Mouse (Mus musculus): Measurements from ENCODE around the gene Kcnq1. TPM values are rescaled to one million over a fixed set of nuclear protein-coding genes. Genes with fewer than 3 reads are reported as not detected.

The Kcnq1 gene
- polyA plus RNA-seq, 1 experiment, result 1.2 TPM

DNA sequence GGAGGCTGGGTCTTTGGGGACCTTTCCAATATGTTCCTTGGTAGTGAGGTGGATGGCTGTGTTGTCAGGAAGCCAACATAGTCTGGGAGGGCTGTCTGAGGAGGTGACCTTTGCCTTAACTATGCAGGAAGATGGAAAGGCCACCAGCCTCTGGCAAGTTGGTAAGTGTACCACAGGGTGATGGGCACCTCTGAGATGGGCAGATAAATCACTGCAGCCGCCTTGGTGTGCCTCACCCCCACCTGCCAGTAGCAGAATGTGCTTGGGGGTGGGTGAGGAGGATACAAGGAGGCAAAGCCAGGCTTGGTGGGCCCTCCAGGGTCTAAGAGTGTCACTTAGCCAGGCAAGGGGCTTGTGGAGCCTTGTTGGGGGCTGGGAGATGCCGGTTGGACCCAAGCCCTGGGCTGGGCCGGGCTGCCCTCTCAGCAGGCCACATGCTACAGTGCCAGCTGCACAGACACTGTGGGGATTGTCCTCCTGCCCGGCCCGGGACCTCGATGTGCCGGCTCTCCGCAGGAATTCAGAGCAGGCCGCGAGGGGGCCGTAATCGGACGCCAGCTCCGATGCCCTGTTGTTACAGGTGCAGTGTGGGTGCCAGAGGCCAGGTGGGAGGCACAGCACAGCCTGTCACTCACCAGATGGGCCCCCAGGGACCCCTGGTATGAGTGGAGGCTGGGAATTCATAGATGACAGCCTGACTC is 223.1 kb downstream of the Kcnq1 start:
- no peak for DNase-seq (ENCODE audit: low read depth in 1 of 2, low spot score in 2 of 2)
- Histone ChIP-seq H3K27ac (ENCODE audit: insufficient read depth, low read length) (no peak overlapping the region), H3K4me3 (ENCODE audit: extremely low read depth, insufficient read depth, insufficient read length) (no peak overlapping the region), H3K4me1 (ENCODE audit: control insufficient read depth, insufficient read depth, insufficient read length) (no peaks in the 10 kb centered on the region), H3K36me3 (ENCODE audit: control insufficient read depth, insufficient read depth, low read length) (no peaks in the 10 kb centered on the region), H3K27me3 (ENCODE audit: control insufficient read depth, insufficient read depth, low read length) (no peaks in the 10 kb centered on the region)
- no peak for TF ChIP-seq CTCF (IDR thresholded peaks at IDR 0.05; ENCODE audit: extremely low read depth, insufficient read depth, insufficient read length, insufficient replicate concordance)
- no peak for TF ChIP-seq POLR2A (IDR thresholded peaks at IDR 0.05; ENCODE audit: low read depth, low read length)
- WGBS, result 91% methylated on average over 14 of the region's 14 CpGs

DNA sequence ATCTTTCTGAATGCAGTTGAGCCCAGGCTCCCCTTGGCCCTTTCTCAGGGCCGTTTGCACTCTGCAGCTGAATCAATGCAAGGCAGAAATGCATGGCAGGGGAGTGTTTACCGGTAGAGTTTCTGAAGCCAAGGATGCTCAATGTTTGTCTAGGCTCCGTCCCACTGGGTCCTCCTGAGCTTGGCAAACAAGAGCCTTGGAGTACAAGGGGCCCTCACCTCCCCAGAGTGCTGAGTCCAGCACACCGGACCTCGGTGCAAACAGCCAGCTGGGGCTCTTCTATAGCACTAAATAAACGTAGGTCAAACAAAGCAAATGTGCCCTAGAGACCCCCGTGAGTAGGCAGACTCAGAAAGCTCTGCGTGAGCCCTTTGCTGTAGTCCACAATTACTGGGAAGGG is 226.9 kb downstream of the Kcnq1 start:
- Histone ChIP-seq H3K4me1 (ENCODE audit: control insufficient read depth, insufficient read depth, insufficient read length) (no peaks in the 10 kb centered on the region), H3K36me3 (ENCODE audit: control insufficient read depth, insufficient read depth, low read length) (no peaks in the 10 kb centered on the region), H3K27ac (ENCODE audit: insufficient read depth, low read length) (no peak overlapping the region), H3K27me3 (ENCODE audit: control insufficient read depth, insufficient read depth, low read length) (no peaks in the 10 kb centered on the region), H3K4me3 (ENCODE audit: extremely low read depth, insufficient read depth, insufficient read length) (no peak overlapping the region)
- no peak for TF ChIP-seq CTCF (IDR thresholded peaks at IDR 0.05; ENCODE audit: extremely low read depth, insufficient read depth, insufficient read length, insufficient replicate concordance)
- TF ChIP-seq POLR2A (IDR thresholded peaks at IDR 0.05; ENCODE audit: low read depth, low read length), result no peak
- WGBS, result 85% methylated on average over 8 of the region's 8 CpGs
- no peak for DNase-seq (ENCODE audit: low read depth in 1 of 2, low spot score in 2 of 2)

GRCm38 (mm10) chr7:143333604-143334003 is 227.4 kb downstream of the Kcnq1 start:
- TF ChIP-seq POLR2A (IDR thresholded peaks at IDR 0.05; ENCODE audit: low read depth, low read length) (no peak), CTCF (IDR thresholded peaks at IDR 0.05; ENCODE audit: extremely low read depth, insufficient read depth, insufficient read length, insufficient replicate concordance) (no peak)
- Histone ChIP-seq H3K4me3 (ENCODE audit: extremely low read depth, insufficient read depth, insufficient read length) (no peak overlapping the region), H3K36me3 (ENCODE audit: control insufficient read depth, insufficient read depth, low read length) (no peaks in the 10 kb centered on the region), H3K27me3 (ENCODE audit: control insufficient read depth, insufficient read depth, low read length) (no peaks in the 10 kb centered on the region), H3K27ac (ENCODE audit: insufficient read depth, low read length) (no peak overlapping the region), H3K4me1 (ENCODE audit: control insufficient read depth, insufficient read depth, insufficient read length) (no peaks in the 10 kb centered on the region)
- 62% methylated on average over 4 of the region's 4 CpGs for WGBS
- DNase-seq (ENCODE audit: low read depth in 1 of 2, low spot score in 2 of 2), result no peak

DNA sequence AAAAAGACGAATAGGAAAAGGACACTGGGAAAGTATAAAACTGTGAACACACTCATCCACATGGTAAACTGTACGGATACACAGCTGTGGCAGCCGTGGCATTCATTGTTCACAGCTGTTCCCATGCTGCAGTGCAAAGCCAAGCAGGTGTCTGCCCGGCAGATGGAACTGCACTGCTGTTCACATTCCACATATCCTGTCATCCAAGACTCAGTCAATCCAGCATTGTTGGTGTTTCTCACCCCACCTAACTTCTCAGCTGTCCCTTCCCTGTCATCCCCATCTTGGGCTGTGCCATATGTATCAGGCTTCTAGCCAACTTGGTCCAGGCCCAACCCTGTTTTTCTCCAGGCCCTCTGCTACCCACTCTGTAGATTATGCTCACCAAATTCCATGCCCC is 232.5 kb downstream of the Kcnq1 start:
- H3K36me3 ChIP-seq (ENCODE audit: control insufficient read depth, insufficient read depth, low read length), result no peaks in the 10 kb centered on the region
- 88% methylated on average over 4 of the region's 4 CpGs for WGBS

DNA sequence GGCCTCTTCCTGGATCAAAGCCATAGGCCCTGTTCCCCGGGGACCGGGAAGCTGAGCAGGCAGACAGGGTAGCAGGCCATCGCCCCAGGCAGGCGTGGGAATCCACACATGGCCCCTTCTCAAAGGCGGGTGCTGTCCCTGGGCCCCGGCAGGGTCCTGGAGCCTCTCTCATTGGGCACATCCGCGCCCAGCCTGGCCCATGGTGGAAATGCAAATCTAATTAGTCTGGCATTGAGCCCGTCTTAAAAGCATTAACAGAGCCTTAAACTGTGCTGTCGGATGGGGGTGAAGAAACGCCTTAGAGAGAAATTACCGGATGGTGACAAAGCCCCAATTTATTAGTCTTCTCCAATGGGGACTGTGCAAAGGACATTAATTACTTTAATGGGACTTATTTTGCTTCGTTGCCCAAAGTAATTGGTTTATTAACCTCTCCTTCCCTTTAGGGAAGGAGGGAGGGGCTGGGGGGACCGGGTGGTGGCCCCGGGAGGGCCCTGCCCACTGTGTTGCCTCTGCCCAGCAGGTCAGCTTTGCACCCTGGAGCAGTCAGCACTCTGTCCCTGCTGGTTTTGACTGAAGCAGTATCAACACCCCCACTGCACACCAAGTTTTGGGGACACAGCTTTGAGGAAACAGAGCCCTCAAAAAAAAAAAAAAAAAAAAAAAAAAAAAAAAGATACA is 234.6 kb downstream of the Kcnq1 start:
- no peaks in the 10 kb centered on the region for H3K36me3 ChIP-seq (ENCODE audit: control insufficient read depth, insufficient read depth, low read length)
- TF ChIP-seq CTCF (IDR thresholded peaks at IDR 0.05; ENCODE audit: extremely low read depth, insufficient read depth, insufficient read length, insufficient replicate concordance), result no peak
- no peak for TF ChIP-seq POLR2A (IDR thresholded peaks at IDR 0.05; ENCODE audit: low read depth, low read length)
- no peak overlapping the region for H3K4me3 ChIP-seq (ENCODE audit: extremely low read depth, insufficient read depth, insufficient read length)
- no peak for DNase-seq (ENCODE audit: low read depth in 1 of 2, low spot score in 2 of 2)
- H3K27me3 ChIP-seq (ENCODE audit: control insufficient read depth, insufficient read depth, low read length), result no peaks in the 10 kb centered on the region
- no peaks in the 10 kb centered on the region for H3K4me1 ChIP-seq (ENCODE audit: control insufficient read depth, insufficient read depth, insufficient read length)
- no peak overlapping the region for H3K27ac ChIP-seq (ENCODE audit: insufficient read depth, low read length)
- WGBS, result 89% methylated on average over 15 of the region's 15 CpGs

More for the DNA sequence above, 232.5 kb downstream of the Kcnq1 start:
- no peaks in the 10 kb centered on the region for H3K4me1 ChIP-seq (ENCODE audit: control insufficient read depth, insufficient read depth, insufficient read length)
- no peak for DNase-seq (ENCODE audit: low read depth in 1 of 2, low spot score in 2 of 2)
- H3K27ac ChIP-seq (ENCODE audit: insufficient read depth, low read length), result no peak overlapping the region
- no peaks in the 10 kb centered on the region for H3K27me3 ChIP-seq (ENCODE audit: control insufficient read depth, insufficient read depth, low read length)
- H3K4me3 ChIP-seq (ENCODE audit: extremely low read depth, insufficient read depth, insufficient read length), result no peak overlapping the region
- TF ChIP-seq POLR2A (IDR thresholded peaks at IDR 0.05; ENCODE audit: low read depth, low read length) (no peak), CTCF (IDR thresholded peaks at IDR 0.05; ENCODE audit: extremely low read depth, insufficient read depth, insufficient read length, insufficient replicate concordance) (no peak)

- WGBS, result 97% methylated on average over 3 of the region's 3 CpGs
- Histone ChIP-seq H3K4me3 (ENCODE audit: extremely low read depth, insufficient read depth, insufficient read length) (no peak overlapping the region), H3K27ac (ENCODE audit: insufficient read depth, low read length) (no peak overlapping the region), H3K27me3 (ENCODE audit: control insufficient read depth, insufficient read depth, low read length) (no peaks in the 10 kb centered on the region), H3K4me1 (ENCODE audit: control insufficient read depth, insufficient read depth, insufficient read length) (no peaks in the 10 kb centered on the region), H3K36me3 (ENCODE audit: control insufficient read depth, insufficient read depth, low read length) (no peaks in the 10 kb centered on the region)
- no peak for DNase-seq (ENCODE audit: low read depth in 1 of 2, low spot score in 2 of 2)
- no peak for TF ChIP-seq CTCF (IDR thresholded peaks at IDR 0.05; ENCODE audit: extremely low read depth, insufficient read depth, insufficient read length, insufficient replicate concordance)
- TF ChIP-seq POLR2A (IDR thresholded peaks at IDR 0.05; ENCODE audit: low read depth, low read length), result no peak
Measured at GRCm38 (mm10) chr7:143341301-143341980, 235.3 kb downstream of the Kcnq1 start.
